Mouse (Mus musculus): ENCODE measurements around the gene Uvrag.

The Uvrag gene

GRCm38 (mm10) chr7:99137541-99137940 lies 3.4 kb downstream of the Uvrag start:
- no peak for DNase-seq

- DNase-seq = no peak
These were observed 4.2 kb downstream of the Uvrag start for GRCm38 (mm10) chr7:99136789-99137188.

GRCm38 (mm10) chr7:99133811-99134402 lies 7.0 kb downstream of the Uvrag start:
- DNase-seq = no peak

GRCm38 (mm10) chr7:99132597-99132996 lies 8.3 kb downstream of the Uvrag start:
- peak; percentile 52 for DNase-seq

GRCm38 (mm10) chr7:99131819-99132353 lies 9.1 kb downstream of the Uvrag start:
- peak; percentile 48 for DNase-seq

- DNase-seq = no peak
These were observed 12.0 kb downstream of the Uvrag start for GRCm38 (mm10) chr7:99128965-99129364.

- DNase-seq = no peak
These were observed 12.7 kb downstream of the Uvrag start for GRCm38 (mm10) chr7:99128020-99128950.

GRCm38 (mm10) chr7:99126057-99126456 lies 14.9 kb downstream of the Uvrag start:
- DNase-seq = no peak

GRCm38 (mm10) chr7:99122651-99123050 lies 18.3 kb downstream of the Uvrag start:
- no peak for DNase-seq

GRCm38 (mm10) chr7:99120865-99121521 lies 19.9 kb downstream of the Uvrag start:
- DNase-seq = no peak

- DNase-seq = no peak
These were observed 20.9 kb downstream of the Uvrag start for GRCm38 (mm10) chr7:99120082-99120481.

- DNase-seq = no peak
These were observed 24.2 kb downstream of the Uvrag start for GRCm38 (mm10) chr7:99116781-99117180.

GRCm38 (mm10) chr7:99114006-99114726 lies 26.8 kb downstream of the Uvrag start:
- peak; percentile 43 for DNase-seq

GRCm38 (mm10) chr7:99107566-99107965 lies 33.4 kb downstream of the Uvrag start:
- DNase-seq = peak; percentile 41

- DNase-seq = peak; percentile 39
These were observed 34.1 kb downstream of the Uvrag start for GRCm38 (mm10) chr7:99106714-99107270.

GRCm38 (mm10) chr7:99101767-99102593 lies 39.0 kb downstream of the Uvrag start:
- DNase-seq = peak; percentile 69

GRCm38 (mm10) chr7:99101076-99101475 lies 39.9 kb downstream of the Uvrag start:
- peak; percentile 32 for DNase-seq

GRCm38 (mm10) chr7:99100573-99100972 lies 40.4 kb downstream of the Uvrag start:
- peak; percentile 57 for DNase-seq

- no peak for DNase-seq
These were observed 40.9 kb downstream of the Uvrag start for GRCm38 (mm10) chr7:99100087-99100486.

GRCm38 (mm10) chr7:99097781-99098180 lies 43.2 kb downstream of the Uvrag start:
- no peak for DNase-seq

- no peak for DNase-seq
These were observed 43.8 kb downstream of the Uvrag start for GRCm38 (mm10) chr7:99097128-99097527.

All from kidney, postnatal 14 days (tissue).